8 mouse cellular contexts compared by ENCODE assay signal in the genomic region with DNA sequence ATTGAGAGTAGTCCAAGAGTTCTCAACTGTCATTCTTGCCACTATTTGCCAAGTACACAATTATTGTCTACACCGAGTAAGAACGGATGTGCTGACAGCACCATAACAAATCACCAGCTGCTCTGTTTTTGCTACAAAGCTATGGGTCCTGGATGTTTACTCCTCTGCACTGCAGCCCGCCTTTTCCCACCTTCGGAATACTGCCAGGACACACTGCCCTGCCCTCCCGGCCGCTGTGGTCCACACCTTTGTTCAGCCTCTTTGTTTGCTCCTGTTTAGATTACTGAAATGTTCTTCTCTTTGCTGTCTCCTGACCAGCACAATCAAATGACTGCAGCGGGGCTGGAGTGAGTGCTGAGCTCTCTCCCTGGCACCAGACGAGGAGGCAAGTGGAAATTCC. TPM values are rescaled to one million over a fixed set of nuclear protein-coding genes. Genes with fewer than 3 reads are reported as not detected.
DNase-seq lines count a peak whose midpoint lies in the region; ATAC-seq lines count a peak whose summit lies in the region.

No protein-coding gene starts in this region.

- DNase-seq in cerebellum, postnatal 25 days = peak; percentile 4 to 10
- no peak for DNase-seq in cerebellum, postnatal 36 days
- peak; percentile 2 for DNase-seq in right cerebral cortex, postnatal 4 days
- no peak for DNase-seq in right cerebral cortex, adult 18-20 months
- DNase-seq in lung, adult 18-20 months = peak; percentile 78 to 86
- no peak for DNase-seq in spleen, adult 12 weeks (ENCODE audit: low spot score)
- DNase-seq in layer of hippocampus, postnatal 36 days = no peak

- ATAC-seq in megakaryocyte-erythroid progenitor cell, adult 5-6 weeks (replicated peaks; ENCODE audit: low FRiP score, low TSS enrichment, poor library complexity, severe bottlenecking) = no peak

RNA-seq across cellular contexts. Expression of a gene that starts 57.2 kb away (rescaled TPM):
- total RNA-seq in megakaryocyte-erythroid progenitor cell, adult 5-6 weeks (2014; fragmentation: Nextera tagmentation) = not detected in 2 replicates
- total RNA-seq in megakaryocyte-erythroid progenitor cell, adult 5-6 weeks (2017) = not detected in 2 replicates
- 1 to 10 TPM; 5.2 to 5.8 TPM for total RNA-seq in layer of hippocampus, postnatal 36 days (2021)

Comparison
In these comparisons a context has a peak if more than half of its experiments do, and no peak if none do; other contexts are left out.
1. DNase-seq: peak in cerebellum, postnatal 25 days (2 of 2), right cerebral cortex, postnatal 4 days (single experiment) and lung, adult 18-20 months (2 of 2); none in cerebellum, postnatal 36 days (0 of 2), right cerebral cortex, adult 18-20 months (single experiment), spleen, adult 12 weeks (single experiment) and layer of hippocampus, postnatal 36 days (0 of 2).
2. RNA of a gene that starts 57.2 kb away (total RNA-seq): 5.2 to 5.8 TPM in layer of hippocampus, postnatal 36 days; not detected in megakaryocyte-erythroid progenitor cell, adult 5-6 weeks; every median in the first group is over 4 times any median in the second.